Mouse (Mus musculus): Measurements from ENCODE around the gene Cavin3. TPM values are rescaled to one million over a fixed set of nuclear protein-coding genes. Genes with fewer than 3 reads are reported as not detected.

The Cavin3 gene
- polyA plus RNA-seq, 1 experiment from 2014 or later = 19.8 TPM

DNA sequence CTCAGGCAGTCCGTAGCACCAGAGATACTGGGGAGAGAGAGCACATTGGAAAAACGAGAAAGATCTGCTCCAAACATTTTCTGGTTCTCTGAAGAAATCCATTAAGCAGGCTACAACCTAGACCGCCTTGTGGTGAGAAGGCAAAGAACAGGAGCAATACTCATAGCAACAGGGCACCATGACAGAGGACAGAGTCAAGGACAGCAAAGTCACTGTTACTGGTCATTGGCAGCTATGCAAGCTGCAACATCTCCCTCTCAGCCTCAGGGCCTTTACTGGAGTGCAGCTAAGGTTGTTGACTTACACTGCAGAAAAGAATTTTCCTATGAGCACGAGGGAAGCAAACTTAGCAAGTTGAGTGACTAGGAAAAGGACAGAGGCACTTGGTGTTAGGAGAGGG lies 25.2 kb upstream of the Cavin3 start:
- no peaks in the 10 kb centered on the region for H3K9me3 ChIP-seq (replicated peaks)
- no peak overlapping the region for H3K27ac ChIP-seq (replicated peaks)
- H3K4me1 ChIP-seq = no peaks in the 10 kb centered on the region
- H3K4me3 ChIP-seq = no peak overlapping the region
- no peak for DNase-seq (ENCODE audit: low spot score)
- H3K27me3 ChIP-seq (ENCODE audit: low read depth, poor library complexity, severe bottlenecking) = peaks cover 45% of the 10 kb centered on the region
- 83% methylated on average over 4 of the region's 4 CpGs for WGBS
- H3K36me3 ChIP-seq = no peaks in the 10 kb centered on the region

DNA sequence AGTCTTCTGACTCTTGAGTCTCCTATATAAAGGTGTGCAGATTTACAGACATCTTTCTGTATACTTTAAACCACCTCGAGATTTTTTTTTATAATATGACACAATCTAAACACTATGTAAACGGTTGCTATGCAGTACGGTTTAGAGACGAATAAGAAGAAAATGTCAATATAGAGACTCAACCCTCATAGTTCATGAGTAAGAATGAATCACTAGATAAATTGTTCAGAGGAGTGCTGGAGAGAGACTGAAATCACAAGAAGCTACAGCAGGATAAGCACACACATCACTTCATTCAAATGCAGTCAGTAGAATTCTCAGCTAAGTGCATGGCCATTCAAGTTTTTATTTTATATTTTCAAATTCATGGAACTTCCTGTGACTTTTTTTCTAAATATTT lies 19.9 kb upstream of the Cavin3 start:
- no peaks in the 10 kb centered on the region for H3K36me3 ChIP-seq
- H3K27me3 ChIP-seq (ENCODE audit: low read depth, poor library complexity, severe bottlenecking) = no peaks in the 10 kb centered on the region; the same call in 1 of the 2 replicates
- H3K27ac ChIP-seq (replicated peaks) = no peak overlapping the region
- H3K4me1 ChIP-seq = no peaks in the 10 kb centered on the region
- no peak overlapping the region for H3K4me3 ChIP-seq
- H3K9me3 ChIP-seq (replicated peaks) = no peaks in the 10 kb centered on the region
- no peak for DNase-seq (ENCODE audit: low spot score)
- 91% methylated on average over 4 of the region's 4 CpGs for WGBS

DNA sequence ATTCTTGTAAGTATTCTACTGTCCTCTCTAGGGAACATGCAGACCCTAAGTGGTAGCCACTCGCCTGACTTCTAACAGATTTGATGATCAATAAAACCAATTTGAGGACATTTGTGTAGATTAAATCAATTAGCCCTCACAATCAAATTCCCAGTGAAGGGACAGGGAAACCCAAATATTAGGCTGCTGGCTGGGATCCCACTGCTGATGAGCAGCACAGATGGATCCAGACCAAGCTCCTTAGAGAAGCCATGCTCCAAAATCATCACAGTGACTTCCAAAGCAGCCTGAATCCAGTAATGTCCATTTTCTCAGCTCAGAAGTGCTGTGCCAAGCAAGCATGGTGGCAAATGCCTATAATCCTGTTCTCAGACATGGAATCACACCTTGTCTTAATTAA lies 17.6 kb upstream of the Cavin3 start:
- no peaks in the 10 kb centered on the region for H3K9me3 ChIP-seq (replicated peaks)
- H3K27me3 ChIP-seq (ENCODE audit: low read depth, poor library complexity, severe bottlenecking) = no peaks in the 10 kb centered on the region
- H3K36me3 ChIP-seq = no peaks in the 10 kb centered on the region
- WGBS = 88% methylated on average over 1 of the region's 1 CpGs
- H3K27ac ChIP-seq (replicated peaks) = no peak overlapping the region
- H3K4me3 ChIP-seq = no peak overlapping the region
- no peaks in the 10 kb centered on the region for H3K4me1 ChIP-seq
- no peak for DNase-seq (ENCODE audit: low spot score)

DNA sequence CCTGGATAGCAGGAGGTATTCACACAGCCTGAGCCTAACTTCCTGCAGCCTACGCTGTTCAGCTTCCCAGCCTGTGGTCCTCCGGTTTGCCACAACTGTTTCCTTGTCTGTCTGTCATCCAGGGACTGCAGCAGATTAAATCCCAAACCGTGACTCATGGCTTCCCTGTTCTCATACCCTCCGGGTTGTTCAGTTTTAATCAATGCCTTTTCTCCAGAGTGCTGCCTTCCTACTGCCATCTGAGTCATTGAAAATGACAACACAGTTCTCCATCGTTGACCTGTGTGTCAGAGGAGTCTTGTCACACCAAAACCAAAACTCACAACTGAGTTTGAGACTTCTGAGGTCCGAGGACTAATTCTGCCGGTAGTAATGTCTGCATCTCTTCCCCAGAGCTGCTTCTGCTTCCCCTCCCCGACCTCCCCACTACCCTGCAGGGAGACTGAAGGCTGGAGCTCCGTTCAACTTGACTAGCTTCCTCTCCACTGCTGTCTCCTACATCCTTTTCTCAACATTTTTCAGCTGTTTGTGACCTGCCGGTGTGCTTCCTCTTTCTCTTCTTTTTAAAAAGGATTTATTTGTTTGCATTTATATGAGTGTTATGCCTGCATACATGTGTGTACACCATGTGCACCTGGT lies 16.9 kb upstream of the Cavin3 start:
- Histone ChIP-seq H3K4me3 (no peak overlapping the region), H3K4me1 (no peaks in the 10 kb centered on the region), H3K27ac (replicated peaks) (no peak overlapping the region), H3K27me3 (ENCODE audit: low read depth, poor library complexity, severe bottlenecking) (no peaks in the 10 kb centered on the region), H3K9me3 (replicated peaks) (no peaks in the 10 kb centered on the region), H3K36me3 (no peaks in the 10 kb centered on the region)
- DNase-seq (ENCODE audit: low spot score) = no peak
- 72% methylated on average over 10 of the region's 10 CpGs for WGBS

DNA sequence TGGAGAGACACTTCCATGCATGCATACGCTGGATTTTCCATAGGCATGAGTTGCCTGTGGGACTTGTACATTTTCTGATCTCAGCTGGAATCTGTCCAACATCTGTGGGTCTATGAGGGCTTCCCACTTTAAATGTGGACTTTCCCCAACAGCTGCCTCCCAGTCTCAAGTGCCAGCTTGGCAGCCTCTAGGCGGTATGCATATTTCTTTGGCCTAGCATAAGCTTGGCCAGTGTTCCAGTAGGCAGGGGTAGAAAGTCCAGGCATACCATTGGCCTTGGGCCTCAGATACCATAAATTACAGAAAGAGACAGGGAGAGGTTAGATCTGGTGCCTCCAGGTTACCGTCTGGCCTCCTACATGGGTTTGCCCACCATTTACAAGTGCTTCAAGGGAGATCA lies 15.8 kb upstream of the Cavin3 start:
- Histone ChIP-seq H3K9me3 (replicated peaks) (no peaks in the 10 kb centered on the region), H3K4me1 (no peaks in the 10 kb centered on the region), H3K36me3 (no peaks in the 10 kb centered on the region), H3K27me3 (ENCODE audit: low read depth, poor library complexity, severe bottlenecking) (no peaks in the 10 kb centered on the region), H3K27ac (replicated peaks) (no peak overlapping the region), H3K4me3 (no peak overlapping the region)
- no peak for DNase-seq (ENCODE audit: low spot score)
- 92% methylated on average over 3 of the region's 3 CpGs for WGBS

DNA sequence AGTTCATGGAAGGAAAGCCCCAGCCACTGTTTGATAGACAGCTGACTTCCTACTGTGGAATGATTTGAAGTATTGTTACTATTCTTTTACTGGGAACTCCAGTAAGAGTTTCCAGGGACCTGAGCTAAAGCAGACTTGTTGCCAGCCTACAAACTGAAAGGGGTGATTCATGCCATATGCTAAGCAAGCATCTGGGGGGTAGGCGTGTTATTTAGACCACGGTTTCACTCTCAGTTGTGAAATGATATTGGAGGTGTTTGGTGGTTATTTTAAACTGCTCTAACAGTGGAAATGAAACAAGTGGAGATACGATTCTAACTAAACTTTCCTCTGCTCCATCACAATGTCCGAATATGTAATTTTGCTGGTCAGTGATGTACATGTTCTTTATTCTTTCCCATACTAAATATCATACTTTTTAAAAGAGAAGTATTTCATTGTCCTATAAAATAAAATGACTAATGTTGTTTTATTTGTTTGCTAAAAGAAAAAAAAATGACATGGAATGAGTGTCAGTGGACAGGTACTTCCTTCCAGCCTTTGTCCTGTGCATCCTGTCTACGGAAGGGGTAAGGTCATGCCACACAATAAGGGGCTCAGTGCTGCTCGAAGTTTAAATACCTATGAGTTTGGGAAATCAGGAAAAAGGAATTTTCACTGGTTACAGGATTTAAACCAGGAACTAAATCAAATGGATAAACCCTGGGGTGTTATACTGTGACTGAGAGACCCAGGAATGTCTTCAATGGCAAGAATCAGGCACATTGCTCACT lies 5.2 kb upstream of the Cavin3 start:
- WGBS = 81% methylated on average over 6 of the region's 6 CpGs
- peaks cover 3% of the 10 kb centered on the region for H3K4me1 ChIP-seq
- DNase-seq (ENCODE audit: low spot score) = no peak

DNA sequence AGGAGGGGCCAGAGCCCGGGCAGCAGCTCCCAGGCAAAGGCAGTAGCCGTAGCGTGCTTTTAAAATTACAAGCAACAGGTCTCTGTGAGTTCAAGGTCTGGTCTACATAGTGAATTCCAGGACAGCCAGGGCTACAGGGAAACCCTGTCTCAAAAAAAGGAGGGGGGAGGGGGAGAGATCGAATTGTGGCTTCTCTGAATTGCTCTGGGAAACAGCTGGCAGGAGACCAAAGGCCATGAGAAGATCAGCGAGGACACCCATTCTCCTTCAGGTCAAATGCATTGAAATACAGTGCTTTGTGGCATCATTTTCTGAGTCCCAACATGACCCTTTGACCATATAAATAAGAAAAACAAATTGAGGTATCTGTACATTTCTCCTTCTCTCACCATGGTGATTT lies 2.9 kb upstream of the Cavin3 start:
- peaks cover 39% of the 10 kb centered on the region for H3K27me3 ChIP-seq (ENCODE audit: low read depth, poor library complexity, severe bottlenecking)
- no peaks in the 10 kb centered on the region for H3K9me3 ChIP-seq (replicated peaks)
- no peak overlapping the region for H3K27ac ChIP-seq (replicated peaks)
- H3K4me1 ChIP-seq = peaks cover 25% of the 10 kb centered on the region
- 81% methylated on average over 5 of the region's 5 CpGs for WGBS
- no peak for DNase-seq (ENCODE audit: low spot score)
- H3K36me3 ChIP-seq = no peaks in the 10 kb centered on the region
- no peak overlapping the region for H3K4me3 ChIP-seq

More for the DNA sequence above, 5.2 kb upstream of the Cavin3 start:
- H3K9me3 ChIP-seq (replicated peaks) = no peaks in the 10 kb centered on the region
- H3K27me3 ChIP-seq (ENCODE audit: low read depth, poor library complexity, severe bottlenecking) = peaks cover 17% of the 10 kb centered on the region
- no peak overlapping the region for H3K27ac ChIP-seq (replicated peaks)
- H3K4me3 ChIP-seq = no peak overlapping the region
- no peaks in the 10 kb centered on the region for H3K36me3 ChIP-seq

DNA sequence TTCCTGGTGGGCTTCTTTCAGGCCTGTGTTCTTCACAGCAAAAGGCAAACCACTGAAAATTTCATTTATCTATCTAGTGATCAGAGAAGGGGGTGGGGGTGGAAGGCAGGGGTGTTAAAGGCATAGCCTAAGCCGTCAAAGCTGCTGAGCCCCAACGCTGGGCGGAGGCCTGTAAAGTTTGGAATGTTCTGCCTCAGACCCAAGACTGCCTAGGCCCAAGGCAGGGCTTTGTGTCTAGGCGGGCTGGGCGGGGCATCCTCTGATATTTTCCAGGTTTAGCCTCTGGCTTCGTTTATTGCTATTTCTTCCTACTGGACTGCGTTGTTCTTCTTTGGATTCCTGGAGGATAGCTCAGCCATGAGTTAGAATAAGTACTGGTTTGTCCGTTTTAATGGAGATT lies 326 bp upstream of the Cavin3 start:
- H3K27ac ChIP-seq (replicated peaks) = peak overlapping the region; percentile 87
- WGBS = 49% methylated on average over 8 of the region's 8 CpGs
- H3K4me1 ChIP-seq = peaks cover 25% of the 10 kb centered on the region
- DNase-seq (ENCODE audit: low spot score) = no peak
- no peaks in the 10 kb centered on the region for H3K36me3 ChIP-seq
- peaks cover 54% of the 10 kb centered on the region for H3K27me3 ChIP-seq (ENCODE audit: low read depth, poor library complexity, severe bottlenecking)
- peak overlapping the region; percentile 58 for H3K4me3 ChIP-seq
- H3K9me3 ChIP-seq (replicated peaks) = no peaks in the 10 kb centered on the region

DNA sequence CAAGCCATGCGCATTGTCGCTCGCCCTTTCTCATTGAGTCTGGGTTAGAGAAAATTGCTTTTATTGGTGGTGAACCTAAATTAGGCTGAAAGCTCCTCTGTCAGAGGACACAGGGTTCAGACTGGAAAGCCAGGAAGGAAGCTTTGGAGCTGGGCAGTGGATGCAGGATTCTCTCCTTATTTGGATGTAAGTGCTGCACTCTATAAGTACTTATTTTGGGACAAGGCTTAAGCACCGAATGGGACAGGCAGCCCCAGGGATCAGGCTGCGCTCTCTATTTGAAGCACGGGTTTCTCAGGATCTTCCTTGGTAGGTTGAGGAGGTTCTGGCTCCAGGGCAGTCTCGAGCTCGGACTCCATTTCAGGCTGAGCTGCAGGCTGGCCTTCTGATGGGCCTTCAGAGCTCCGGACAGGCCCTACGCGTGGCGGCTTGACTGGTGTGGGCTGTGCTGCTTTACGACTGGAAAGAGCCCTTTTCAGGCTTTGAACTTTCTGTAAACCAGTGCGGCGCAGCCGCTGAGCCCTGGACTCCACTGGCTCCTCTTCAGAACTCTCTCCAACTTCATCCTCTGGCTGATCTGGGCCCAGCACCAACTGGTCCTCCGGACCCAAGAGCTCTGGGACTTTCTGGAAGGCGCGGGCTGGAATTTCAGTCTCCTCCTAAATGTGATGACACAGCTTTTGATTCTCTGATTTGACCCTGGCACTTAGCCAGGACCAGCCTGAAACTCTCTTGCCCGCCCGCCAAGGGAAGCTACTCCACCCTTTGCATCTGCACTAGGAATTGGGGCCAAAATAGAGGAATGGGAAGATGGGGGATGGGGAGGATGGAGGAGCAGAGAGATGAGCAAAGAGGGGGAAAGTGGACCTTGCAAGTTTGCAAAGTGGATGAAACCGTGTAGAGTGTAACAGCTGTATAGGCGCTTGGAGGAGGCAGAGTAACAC lies 1.3 kb downstream of the Cavin3 start:
- Histone ChIP-seq H3K36me3 (no peaks in the 10 kb centered on the region), H3K4me3 (peak overlapping the region; percentile 58), H3K4me1 (peaks cover 25% of the 10 kb centered on the region), H3K27ac (replicated peaks) (peak overlapping the region; percentile 87; the same call in 1 of the 2 replicates), H3K9me3 (replicated peaks) (no peaks in the 10 kb centered on the region), H3K27me3 (ENCODE audit: low read depth, poor library complexity, severe bottlenecking) (peaks cover 54% of the 10 kb centered on the region)
- WGBS = 72% methylated on average over 23 of the region's 23 CpGs
- peak; percentile 24 for DNase-seq (ENCODE audit: low spot score)

DNA sequence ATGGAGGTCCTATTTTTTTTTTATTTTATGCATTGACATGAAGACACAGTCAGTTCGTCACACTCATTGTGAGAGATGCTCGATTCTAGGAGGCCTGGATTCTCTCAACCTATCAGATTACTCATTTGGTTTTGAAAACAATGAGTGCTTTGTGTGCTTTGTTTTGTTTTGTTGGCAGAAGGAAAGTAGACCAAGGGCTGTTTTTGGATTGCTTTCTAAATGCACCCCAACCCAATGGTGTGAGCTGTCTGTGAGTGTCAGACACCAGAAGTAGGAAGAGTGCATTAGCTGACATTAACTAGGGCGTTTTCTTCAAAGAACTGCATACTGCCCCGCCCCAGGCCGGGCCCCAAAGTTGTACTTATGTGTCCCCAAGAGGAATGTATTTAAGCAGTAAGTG lies 2.0 kb downstream of the Cavin3 start:
- no peak overlapping the region for H3K4me3 ChIP-seq
- H3K4me1 ChIP-seq = peaks cover 25% of the 10 kb centered on the region
- 67% methylated on average over 5 of the region's 5 CpGs for WGBS
- no peaks in the 10 kb centered on the region for H3K36me3 ChIP-seq
- H3K27me3 ChIP-seq (ENCODE audit: low read depth, poor library complexity, severe bottlenecking) = peaks cover 54% of the 10 kb centered on the region
- H3K27ac ChIP-seq (replicated peaks) = no peak overlapping the region
- DNase-seq (ENCODE audit: low spot score) = no peak
- no peaks in the 10 kb centered on the region for H3K9me3 ChIP-seq (replicated peaks)

DNA sequence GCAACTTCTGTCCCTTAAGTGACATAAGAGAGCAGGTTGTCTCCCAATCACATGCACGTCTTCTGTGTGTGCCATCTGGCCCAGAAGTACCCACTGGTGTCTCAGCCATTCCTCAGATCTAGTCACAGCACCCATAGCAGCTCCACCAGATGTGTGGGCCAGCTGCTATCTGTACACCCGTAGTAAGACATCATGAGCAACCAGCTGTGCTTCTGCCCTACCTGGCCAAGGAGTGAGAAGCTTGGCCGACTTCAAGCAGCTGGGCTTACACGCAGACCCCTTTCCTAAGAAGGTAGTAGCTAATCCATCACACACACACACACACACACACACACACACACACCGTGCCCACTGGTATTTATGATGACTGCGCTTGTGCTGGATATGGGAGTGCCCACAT lies 2.9 kb downstream of the Cavin3 start:
- Histone ChIP-seq H3K4me1 (peaks cover 25% of the 10 kb centered on the region), H3K27ac (replicated peaks) (no peak overlapping the region), H3K36me3 (no peaks in the 10 kb centered on the region), H3K9me3 (replicated peaks) (no peaks in the 10 kb centered on the region), H3K4me3 (no peak overlapping the region), H3K27me3 (ENCODE audit: low read depth, poor library complexity, severe bottlenecking) (peaks cover 54% of the 10 kb centered on the region)
- 84% methylated on average over 6 of the region's 6 CpGs for WGBS
- no peak for DNase-seq (ENCODE audit: low spot score)

DNA sequence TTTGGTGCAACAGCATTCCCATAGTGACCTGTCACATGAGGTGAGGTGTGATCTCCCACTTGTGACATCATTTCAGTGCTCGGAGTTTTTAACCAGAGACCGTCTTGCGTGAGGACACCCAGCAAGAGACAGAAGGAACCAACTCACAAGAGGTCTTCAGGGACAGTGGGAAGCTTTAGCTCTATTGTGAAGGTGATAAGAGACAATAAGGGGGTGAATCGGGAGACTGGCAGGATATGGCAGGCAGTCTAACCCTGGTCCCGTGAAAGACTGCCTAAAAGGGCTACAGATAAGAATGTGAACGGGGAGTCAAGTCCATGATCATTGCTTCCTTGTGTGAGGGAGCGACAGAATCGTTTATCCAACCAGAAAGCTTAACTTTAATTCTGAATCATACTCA lies 3.8 kb downstream of the Cavin3 start:
- H3K4me3 ChIP-seq = no peak overlapping the region
- no peaks in the 10 kb centered on the region for H3K9me3 ChIP-seq (replicated peaks)
- peaks cover 47% of the 10 kb centered on the region for H3K27me3 ChIP-seq (ENCODE audit: low read depth, poor library complexity, severe bottlenecking)
- peaks cover 25% of the 10 kb centered on the region for H3K4me1 ChIP-seq
- H3K27ac ChIP-seq (replicated peaks) = no peak overlapping the region
- DNase-seq (ENCODE audit: low spot score) = no peak
- H3K36me3 ChIP-seq = no peaks in the 10 kb centered on the region
- 84% methylated on average over 8 of the region's 8 CpGs for WGBS

All from midbrain, embryonic 10.5 days (tissue).